Mouse (Mus musculus) cerebellum, adult 9-11 months (tissue): Measurements from ENCODE around the gene Ddx23.

Experiments
- DNase-seq: peaks from one replicate; pipeline ENCODE4 v3.0.0; 2022

Ddx23 gene

GRCm38 (mm10) chr15:98674284-98674993, 11.7 kb upstream of the Ddx23 start:
- DNase-seq: no peak

- no peak for DNase-seq
These were observed 11.0 kb upstream of the Ddx23 start for GRCm38 (mm10) chr15:98673732-98674131.

- no peak for DNase-seq
These were observed 9.9 kb upstream of the Ddx23 start for GRCm38 (mm10) chr15:98672592-98672991.

GRCm38 (mm10) chr15:98664042-98664907, 1.6 kb upstream of the Ddx23 start:
- DNase-seq: no peak

GRCm38 (mm10) chr15:98662198-98662566, 512 bp downstream of the Ddx23 start:
- DNase-seq: no peak

GRCm38 (mm10) chr15:98656982-98657751, 5.5 kb downstream of the Ddx23 start:
- no peak for DNase-seq

GRCm38 (mm10) chr15:98652174-98652573, 10.5 kb downstream of the Ddx23 start:
- no peak for DNase-seq

- DNase-seq: no peak
These were observed 11.3 kb downstream of the Ddx23 start for GRCm38 (mm10) chr15:98651431-98651830.

- no peak for DNase-seq
These were observed 14.6 kb downstream of the Ddx23 start for GRCm38 (mm10) chr15:98648071-98648470.

- DNase-seq: no peak
These were observed 15.4 kb downstream of the Ddx23 start for GRCm38 (mm10) chr15:98647308-98647707.

- DNase-seq: no peak
These were observed 16.0 kb downstream of the Ddx23 start for GRCm38 (mm10) chr15:98646737-98647136.

GRCm38 (mm10) chr15:98645057-98646026, 17.4 kb downstream of the Ddx23 start:
- DNase-seq: no peak

GRCm38 (mm10) chr15:98644406-98644805, 18.3 kb downstream of the Ddx23 start:
- no peak for DNase-seq

GRCm38 (mm10) chr15:98640157-98640556, 22.5 kb downstream of the Ddx23 start:
- DNase-seq: no peak

GRCm38 (mm10) chr15:98637155-98637554, 25.5 kb downstream of the Ddx23 start:
- no peak for DNase-seq

- no peak for DNase-seq
These were observed 26.2 kb downstream of the Ddx23 start for GRCm38 (mm10) chr15:98636517-98636916.

GRCm38 (mm10) chr15:98635291-98635841, 27.3 kb downstream of the Ddx23 start:
- peak; percentile 58 for DNase-seq

GRCm38 (mm10) chr15:98634541-98635081, 28.1 kb downstream of the Ddx23 start:
- DNase-seq: peak; percentile 84

GRCm38 (mm10) chr15:98633822-98634470, 28.7 kb downstream of the Ddx23 start:
- peak; percentile 56 for DNase-seq

- peak; percentile 45 for DNase-seq
These were observed 29.8 kb downstream of the Ddx23 start for GRCm38 (mm10) chr15:98632921-98633320.
